Mouse (Mus musculus) heart, embryonic 15.5 days (tissue): ENCODE results near the gene Tenm3. TPM values are rescaled to one million over a fixed set of nuclear protein-coding genes. Genes with fewer than 3 reads are reported as not detected.
A peak's percentile ranks its signal among the peaks of the same experiment; 100 is the strongest.

ENCODE experiments used
- ATAC-seq: fragments of 200-750 bp; cut with Nextera tagmentation; replicated peaks from 2 replicates; pipeline ENCODE4 v1.8.0; 2017; ENCODE audit warnings: low read depth, moderate TSS enrichment; ENCODE audit not compliant: insufficient number of reproducible peaks, insufficient read depth, low FRiP score
- H3K27ac ChIP-seq: fragments of 300-500 bp; sonication (generic); 2 replicates; pipeline ENCODE4 v1.5.1; 2015; ENCODE audit warnings: mild to moderate bottlenecking, inconsistent platforms
- H3K27me3 ChIP-seq: fragments of 300-500 bp; sonication (generic); 2 replicates; pipeline ENCODE4 v1.6.1; 2015; ENCODE audit warnings: inconsistent platforms
- H3K36me3 ChIP-seq: fragments of 300-500 bp; sonication (generic); 2 replicates; pipeline ENCODE4 v1.6.1; 2015; ENCODE audit warnings: mild to moderate bottlenecking, inconsistent platforms
- H3K4me1 ChIP-seq: fragments of 300-500 bp; sonication (generic); replicated peaks from 2 replicates; pipeline ENCODE4 v1.6.1; 2015; ENCODE audit warnings: inconsistent platforms
- H3K4me2 ChIP-seq: fragments of 300-500 bp; sonication (generic); 2 replicates; pipeline ENCODE4 v1.6.1; 2015; ENCODE audit warnings: inconsistent platforms, mild to moderate bottlenecking, moderate library complexity
- H3K4me3 ChIP-seq: fragments of 300-500 bp; sonication (generic); 2 replicates; pipeline ENCODE4 v1.5.1; 2015; ENCODE audit warnings: mild to moderate bottlenecking, inconsistent platforms
- H3K9ac ChIP-seq: fragments of 300-500 bp; sonication (generic); 2 replicates; pipeline ENCODE4 v1.6.1; 2015; ENCODE audit warnings: mild to moderate bottlenecking, inconsistent platforms
- H3K9me3 ChIP-seq: fragments of 300-500 bp; sonication (generic); replicated peaks from 2 replicates; pipeline ENCODE4 v1.6.1; 2016; ENCODE audit warnings: inconsistent platforms
- WGBS: fragments of 180-500 bp; shearing (Covaris S2); methylation state at CpG from one replicate; pipeline ENCODE4 v1.1.7; 2015; ENCODE audit warnings: mixed read lengths; 5-methylcytosine and 5-hydroxymethylcytosine counted together
- polyA plus RNA-seq: library from polyadenylated mRNA; unstranded; fragments of >200 nt; fragmentation: Nextera tagmentation; extraction: Ambion mirVana; gene quantifications from 2 replicates; pipeline ENCODE4 v1.2.1, GENCODE M21; 2015

The Tenm3 gene
- polyA plus RNA-seq, 1 experiment from 2014 or later: 5.0 TPM

DNA sequence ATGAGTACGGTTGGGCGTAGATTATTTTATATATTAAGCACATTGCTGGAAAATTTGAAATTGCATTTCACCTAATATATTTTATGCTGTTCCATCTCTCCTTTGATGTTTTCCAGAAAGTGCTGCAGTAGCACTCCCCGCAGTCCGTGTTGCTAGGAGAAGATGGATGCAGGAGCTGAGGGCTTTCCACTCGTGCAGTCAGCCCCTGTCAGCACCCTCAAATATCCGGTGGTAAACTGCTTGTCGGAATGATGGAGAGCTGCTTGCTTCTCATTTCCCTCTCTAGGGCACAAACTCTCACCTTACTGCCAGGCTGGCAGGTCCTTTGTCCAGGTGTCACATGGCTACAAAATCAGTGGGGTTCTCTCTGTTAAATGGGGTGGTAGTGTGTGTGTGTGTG lies 610.8 kb downstream of the Tenm3 start:
- Histone ChIP-seq H3K4me3 (no peak overlapping the region), H3K4me2 (no peak overlapping the region), H3K9ac (no peak overlapping the region), H3K9me3 (no peaks in the 10 kb centered on the region), H3K27me3 (no peaks in the 10 kb centered on the region), H3K27ac (no peak overlapping the region), H3K36me3 (peaks cover 19% of the 10 kb centered on the region; the same call in 1 of the 2 replicates), H3K4me1 (0 out of 2 replicates have a peak, but pooled peaks cover 6% of the 10 kb centered on the region)
- 56% methylated on average over 7 of the region's 7 CpGs for WGBS
- no peak for ATAC-seq

DNA sequence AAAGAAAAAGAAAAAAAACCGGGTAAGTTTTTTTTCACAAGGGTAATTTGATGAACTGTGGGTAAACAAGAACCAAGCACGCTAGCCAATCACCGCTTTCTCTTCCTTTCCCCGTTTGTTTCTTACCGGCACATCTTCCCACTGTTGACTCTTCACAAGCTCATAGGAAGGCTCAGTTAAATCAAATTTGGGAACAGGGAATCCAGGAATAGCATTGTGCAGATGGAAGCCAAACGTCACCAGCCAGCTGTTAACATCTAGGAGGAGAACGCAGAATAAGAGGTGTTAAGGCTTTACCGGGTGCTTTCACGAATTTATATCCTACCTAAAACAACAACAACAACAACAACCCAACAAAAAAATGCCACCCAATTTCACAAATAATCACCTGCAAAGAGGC lies 611.9 kb downstream of the Tenm3 start:
- WGBS: 71% methylated on average over 9 of the region's 9 CpGs
- no peak overlapping the region for H3K4me3 ChIP-seq
- no peak for ATAC-seq
- H3K9me3 ChIP-seq: no peaks in the 10 kb centered on the region
- H3K27me3 ChIP-seq: no peaks in the 10 kb centered on the region
- H3K4me1 ChIP-seq: 0 out of 2 replicates have a peak, but pooled peaks cover 6% of the 10 kb centered on the region
- H3K36me3 ChIP-seq: peaks cover 19% of the 10 kb centered on the region; the same call in 1 of the 2 replicates
- H3K27ac ChIP-seq: no peak overlapping the region
- H3K4me2 ChIP-seq: no peak overlapping the region
- H3K9ac ChIP-seq: no peak overlapping the region

DNA sequence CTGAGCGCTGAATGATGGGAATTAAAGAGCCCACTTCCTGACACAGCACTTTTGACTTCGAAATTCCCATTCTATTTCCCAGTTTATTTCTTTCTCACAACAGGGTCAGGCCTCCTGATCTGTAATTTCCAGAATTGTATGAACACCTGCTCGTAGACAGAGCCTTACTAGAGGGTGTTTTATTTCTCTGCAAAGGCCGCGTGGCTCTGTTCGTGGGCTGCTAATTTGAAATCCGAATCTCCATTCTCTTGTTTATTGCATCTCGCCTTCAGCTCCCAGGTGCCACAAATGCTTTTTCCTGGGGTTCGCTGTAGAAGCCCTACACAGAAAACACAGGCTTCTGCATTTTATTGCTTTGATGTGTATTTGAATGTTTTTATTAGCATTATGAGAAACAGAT lies 612.4 kb downstream of the Tenm3 start:
- no peaks in the 10 kb centered on the region for H3K9me3 ChIP-seq
- no peak overlapping the region for H3K4me2 ChIP-seq
- no peak overlapping the region for H3K9ac ChIP-seq
- H3K4me3 ChIP-seq: no peak overlapping the region
- peaks cover 19% of the 10 kb centered on the region; the same call in 1 of the 2 replicates for H3K36me3 ChIP-seq
- no peak for ATAC-seq
- WGBS: 87% methylated on average over 9 of the region's 9 CpGs
- H3K27me3 ChIP-seq: no peaks in the 10 kb centered on the region
- no peak overlapping the region for H3K27ac ChIP-seq
- 0 out of 2 replicates have a peak, but pooled peaks cover 6% of the 10 kb centered on the region for H3K4me1 ChIP-seq

DNA sequence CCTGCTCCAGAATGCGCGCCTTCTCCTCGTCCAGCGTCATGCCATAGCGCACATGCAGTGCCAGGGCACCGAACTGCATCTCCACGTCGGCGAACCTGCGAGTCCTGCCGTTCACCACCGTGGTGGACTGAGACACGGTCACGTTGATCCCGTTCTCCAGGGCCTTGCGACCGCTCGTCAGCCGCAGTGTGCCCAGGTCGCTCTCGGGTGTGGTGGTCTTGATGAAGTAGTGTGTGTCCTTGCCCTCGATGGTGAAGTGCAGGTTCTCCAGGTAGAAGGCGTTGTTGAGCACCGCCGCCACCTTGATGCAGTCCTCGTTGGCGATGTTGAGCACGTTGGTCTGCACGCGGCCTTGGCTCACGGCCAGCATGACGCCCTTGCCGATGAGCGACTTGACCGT lies 615.1 kb downstream of the Tenm3 start:
- no peak; the same call in 1 of the 2 replicates for ATAC-seq
- Histone ChIP-seq H3K4me1 (0 out of 2 replicates have a peak, but pooled peaks cover 9% of the 10 kb centered on the region), H3K9me3 (no peaks in the 10 kb centered on the region), H3K27me3 (no peaks in the 10 kb centered on the region), H3K9ac (no peak overlapping the region), H3K36me3 (peaks cover 10% of the 10 kb centered on the region; the same call in 1 of the 2 replicates), H3K4me2 (no peak overlapping the region), H3K27ac (no peak overlapping the region), H3K4me3 (no peak overlapping the region)
- 93% methylated on average over 35 of the region's 35 CpGs for WGBS

DNA sequence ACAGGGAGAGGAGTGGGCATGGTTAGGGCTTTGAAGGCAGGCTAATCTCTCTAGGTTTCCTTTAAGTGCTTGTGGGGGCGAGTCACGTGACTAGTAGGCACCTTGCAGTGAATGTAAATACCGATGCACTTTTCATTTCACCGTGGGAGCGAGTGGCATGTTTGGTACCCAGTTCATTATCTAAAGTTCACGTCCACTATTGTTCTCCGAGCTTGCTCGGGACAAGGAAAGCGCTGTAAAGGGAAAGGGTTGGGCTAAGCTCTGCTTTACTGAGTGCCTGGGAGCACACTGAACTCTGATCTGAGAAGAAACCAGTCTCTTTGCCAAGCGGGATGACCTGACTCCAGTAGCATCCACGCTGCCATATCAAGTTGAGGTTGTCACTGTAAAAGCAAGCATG lies 619.0 kb downstream of the Tenm3 start:
- Histone ChIP-seq H3K4me3 (peak overlapping the region; percentile 21; the same call in 1 of the 2 replicates), H3K27ac (no peak overlapping the region), H3K4me2 (peak overlapping the region; percentile 54), H3K9me3 (no peaks in the 10 kb centered on the region), H3K27me3 (0 out of 2 replicates have a peak, but pooled peaks cover 6% of the 10 kb centered on the region), H3K9ac (no peak overlapping the region), H3K4me1 (0 out of 2 replicates have a peak, but pooled peaks cover 2% of the 10 kb centered on the region), H3K36me3 (peaks cover 10% of the 10 kb centered on the region; the same call in 1 of the 2 replicates)
- WGBS: 26% methylated on average over 11 of the region's 11 CpGs
- ATAC-seq: no peak

DNA sequence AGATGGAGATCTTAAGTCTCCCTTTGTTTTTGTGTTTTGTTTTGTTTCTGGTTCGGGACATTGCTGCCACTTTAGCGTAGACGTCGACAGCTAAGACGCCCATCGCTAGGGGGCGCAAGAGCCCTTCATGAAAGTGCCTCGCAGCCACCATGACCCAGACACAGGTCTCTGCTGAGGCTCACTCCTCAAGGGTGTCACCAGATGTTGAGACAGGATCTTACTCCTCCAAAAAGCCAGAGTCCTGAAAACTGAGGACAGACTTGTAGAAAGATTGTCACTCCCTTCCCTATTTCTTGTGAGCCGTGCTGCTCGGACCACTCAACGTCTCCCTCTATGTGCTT lies 621.4 kb downstream of the Tenm3 start:
- H3K27me3 ChIP-seq: 0 out of 2 replicates have a peak, but pooled peaks cover 6% of the 10 kb centered on the region
- H3K4me3 ChIP-seq: peak overlapping the region; percentile 46
- peak overlapping the region; percentile 20; the same call in 1 of the 2 replicates for H3K9ac ChIP-seq
- no peak overlapping the region for H3K27ac ChIP-seq
- H3K9me3 ChIP-seq: no peaks in the 10 kb centered on the region
- H3K36me3 ChIP-seq: no peaks in the 10 kb centered on the region
- ATAC-seq: 0 out of 2 replicates have a peak, but pooled peaks have one; percentile 68
- 11% methylated on average over 11 of the region's 11 CpGs for WGBS
- H3K4me1 ChIP-seq: 0 out of 2 replicates have a peak, but pooled peaks cover 2% of the 10 kb centered on the region
- H3K4me2 ChIP-seq: peak overlapping the region; percentile 68

DNA sequence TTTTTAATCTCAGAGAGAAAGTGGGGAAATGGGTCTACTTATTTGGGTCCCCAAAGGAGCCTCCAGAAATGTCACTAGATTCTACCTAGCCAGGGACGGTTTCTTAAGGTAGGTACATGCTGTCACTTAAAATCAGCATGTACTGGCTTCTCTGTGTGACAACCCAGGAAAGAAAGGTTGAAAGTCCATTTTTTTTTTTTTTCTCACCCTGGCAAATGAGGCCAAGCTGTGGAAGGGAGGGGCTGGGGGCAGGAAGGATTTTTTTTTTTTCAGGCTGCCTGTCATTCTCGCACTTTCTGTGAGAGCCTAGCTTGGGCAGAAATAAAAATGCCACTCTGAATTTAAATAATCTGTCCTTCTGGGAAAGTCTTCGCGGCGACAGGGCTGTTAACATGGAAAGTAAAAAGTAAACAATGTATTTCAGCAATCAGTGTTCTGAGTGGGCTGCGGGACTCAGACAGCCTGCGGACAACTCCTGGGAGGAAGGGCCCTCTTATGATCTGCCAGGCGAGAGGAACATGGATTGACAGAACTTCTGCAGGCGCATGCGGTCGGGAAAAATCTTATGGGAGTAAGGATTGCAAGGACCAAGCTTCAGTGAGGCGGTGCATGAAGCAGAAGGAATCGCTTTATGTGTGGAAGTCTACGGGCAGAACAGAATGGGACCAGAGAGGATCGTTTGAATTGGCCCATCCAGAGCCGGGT lies 621.9 kb downstream of the Tenm3 start:
- 0 out of 2 replicates have a peak, but pooled peaks cover 6% of the 10 kb centered on the region for H3K27me3 ChIP-seq
- H3K4me2 ChIP-seq: peak overlapping the region; percentile 68
- peak overlapping the region; percentile 46 for H3K4me3 ChIP-seq
- H3K27ac ChIP-seq: no peak overlapping the region
- peak overlapping the region; percentile 20; the same call in 1 of the 2 replicates for H3K9ac ChIP-seq
- H3K36me3 ChIP-seq: no peaks in the 10 kb centered on the region
- 0 out of 2 replicates have a peak, but pooled peaks cover 2% of the 10 kb centered on the region for H3K4me1 ChIP-seq
- H3K9me3 ChIP-seq: no peaks in the 10 kb centered on the region
- ATAC-seq: no peak
- 15% methylated on average over 16 of the region's 16 CpGs for WGBS

DNA sequence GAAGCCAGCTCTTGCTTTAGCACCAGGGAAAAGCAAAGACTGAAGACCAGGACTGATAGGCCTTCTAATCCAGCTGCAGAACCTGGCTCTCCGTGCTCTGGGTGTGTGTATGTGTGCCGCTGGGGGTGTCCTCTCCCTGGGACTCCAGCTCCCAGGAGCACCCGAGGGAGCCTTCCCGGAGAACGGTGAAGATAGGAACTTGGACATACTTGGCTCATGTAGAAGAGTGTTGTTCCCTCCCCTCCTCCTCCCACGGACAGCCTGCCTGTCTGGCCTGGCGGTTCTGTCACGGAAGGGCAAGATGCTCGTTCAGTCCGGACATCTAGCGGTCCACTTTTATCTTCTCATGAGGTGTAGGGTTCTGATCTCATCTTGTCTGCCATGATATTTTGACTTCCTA lies 622.4 kb downstream of the Tenm3 start:
- Histone ChIP-seq H3K9me3 (no peaks in the 10 kb centered on the region), H3K27me3 (0 out of 2 replicates have a peak, but pooled peaks cover 6% of the 10 kb centered on the region), H3K4me2 (peak overlapping the region; percentile 68; the same call in 1 of the 2 replicates), H3K9ac (no peak overlapping the region), H3K36me3 (no peaks in the 10 kb centered on the region), H3K27ac (no peak overlapping the region), H3K4me1 (0 out of 2 replicates have a peak, but pooled peaks cover 2% of the 10 kb centered on the region), H3K4me3 (no peak overlapping the region)
- WGBS: 67% methylated on average over 11 of the region's 11 CpGs
- no peak for ATAC-seq

DNA sequence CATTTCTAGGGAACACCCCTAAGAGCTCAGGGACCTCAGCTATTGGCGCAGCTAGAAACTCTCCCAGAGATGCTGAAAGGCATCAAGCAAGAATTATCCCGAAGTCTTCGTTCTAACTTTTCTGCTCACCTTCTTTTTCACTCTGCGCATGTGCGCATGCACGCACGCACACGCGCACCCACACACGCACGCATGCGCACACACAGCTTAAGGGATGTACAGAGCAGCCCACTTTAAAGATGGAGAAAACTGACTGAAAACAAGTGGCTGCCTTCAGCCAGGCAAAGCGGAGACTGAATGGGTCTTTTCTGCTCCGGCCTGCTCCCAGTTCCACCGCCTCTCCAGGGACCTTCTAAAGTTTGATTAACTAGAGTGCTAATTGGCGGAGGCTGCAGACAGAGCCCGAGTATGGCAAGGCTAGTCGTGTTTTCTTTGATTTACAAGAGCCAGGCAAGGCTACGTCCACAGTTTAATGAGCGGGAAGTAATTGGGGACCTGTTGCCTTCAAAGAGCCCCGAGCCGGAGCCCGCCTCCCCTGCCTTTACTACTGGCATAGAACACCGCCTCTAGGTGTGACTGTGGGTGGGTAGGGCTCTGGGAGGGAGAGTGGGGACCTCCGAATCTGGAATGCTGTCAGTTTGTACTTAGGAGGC lies 623.1 kb downstream of the Tenm3 start:
- no peak overlapping the region for H3K27ac ChIP-seq
- WGBS: 83% methylated on average over 25 of the region's 25 CpGs
- no peak overlapping the region for H3K9ac ChIP-seq
- no peak for ATAC-seq
- no peaks in the 10 kb centered on the region for H3K36me3 ChIP-seq
- H3K9me3 ChIP-seq: no peaks in the 10 kb centered on the region
- 0 out of 2 replicates have a peak, but pooled peaks cover 6% of the 10 kb centered on the region for H3K27me3 ChIP-seq
- 0 out of 2 replicates have a peak, but pooled peaks cover 2% of the 10 kb centered on the region for H3K4me1 ChIP-seq
- no peak overlapping the region for H3K4me2 ChIP-seq
- no peak overlapping the region for H3K4me3 ChIP-seq

DNA sequence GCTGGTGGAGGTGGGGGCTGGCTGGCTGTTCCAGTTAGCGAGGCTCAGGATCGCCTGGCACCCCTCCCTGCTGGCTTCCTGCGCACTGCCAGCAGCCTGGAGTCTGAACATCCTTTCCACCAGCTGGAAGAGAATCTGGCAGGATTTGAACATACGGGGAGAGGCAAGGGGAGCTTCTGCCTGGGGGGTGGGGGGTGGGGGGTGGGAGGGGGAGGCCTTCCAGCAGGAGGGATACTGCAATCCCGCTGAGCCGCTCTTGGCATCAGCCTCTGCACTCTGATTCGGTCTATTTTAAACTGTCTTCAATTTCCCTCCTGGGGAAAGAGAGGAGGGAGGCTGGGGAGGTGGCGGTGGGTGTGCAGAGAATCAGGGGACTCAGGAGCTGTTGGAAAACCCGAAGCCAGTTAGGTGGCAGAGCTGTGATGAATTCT lies 628.7 kb downstream of the Tenm3 start:
- Histone ChIP-seq H3K9ac (no peak overlapping the region), H3K9me3 (no peaks in the 10 kb centered on the region), H3K27me3 (no peaks in the 10 kb centered on the region), H3K4me3 (no peak overlapping the region), H3K27ac (no peak overlapping the region), H3K36me3 (no peaks in the 10 kb centered on the region), H3K4me1 (no peaks in the 10 kb centered on the region), H3K4me2 (no peak overlapping the region)
- WGBS: 35% methylated on average over 9 of the region's 9 CpGs
- ATAC-seq: no peak

DNA sequence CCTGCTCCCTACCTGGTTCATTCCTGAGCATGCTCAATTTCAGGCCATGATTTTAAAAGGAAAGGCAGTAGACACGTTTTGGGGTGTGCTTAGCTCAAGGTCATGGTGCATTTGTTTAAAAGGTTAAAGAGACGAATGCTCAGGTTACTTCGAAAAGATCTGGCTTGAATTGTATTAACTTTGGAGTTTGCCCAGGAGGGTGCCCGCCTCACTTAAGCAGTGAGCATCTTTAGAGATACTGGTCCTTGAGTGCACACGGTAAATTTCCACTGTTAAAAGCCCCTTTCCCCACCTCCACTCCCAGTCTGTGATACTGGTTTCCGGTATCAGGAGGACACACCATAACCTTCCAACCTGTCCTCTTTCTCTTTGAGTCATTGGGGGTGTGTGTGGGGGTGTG lies 629.4 kb downstream of the Tenm3 start:
- Histone ChIP-seq H3K36me3 (no peaks in the 10 kb centered on the region), H3K9ac (no peak overlapping the region), H3K4me2 (no peak overlapping the region), H3K4me3 (no peak overlapping the region), H3K9me3 (no peaks in the 10 kb centered on the region), H3K4me1 (no peaks in the 10 kb centered on the region), H3K27ac (no peak overlapping the region), H3K27me3 (no peaks in the 10 kb centered on the region)
- 71% methylated on average over 6 of the region's 6 CpGs for WGBS
- no peak for ATAC-seq
